Mouse (Mus musculus): ENCODE measurements at regions not wholly inside any gene's neighbourhood (a gene's known extent, or its start where the extent isn't known, plus 50 kb on each side); places are given as distances from the start of the nearest gene placed in this dataset.

GRCm38 (mm10) chr2:78972288-78973117 lies 104.6 kb downstream of the Ube2e3 start:
- no peak for DNase-seq (ENCODE audit: low read depth)

- DNase-seq (ENCODE audit: low read depth) = no peak
Measured at GRCm38 (mm10) chr2:78973811-78974210, 105.9 kb downstream of the Ube2e3 start.

- DNase-seq (ENCODE audit: low read depth) = no peak
Measured at GRCm38 (mm10) chr2:78974683-78975392, 106.9 kb downstream of the Ube2e3 start.

GRCm38 (mm10) chr2:78975393-78975774 lies 107.5 kb downstream of the Ube2e3 start:
- no peak for DNase-seq (ENCODE audit: low read depth)

GRCm38 (mm10) chr2:78976084-78976483 lies 108.2 kb downstream of the Ube2e3 start:
- DNase-seq (ENCODE audit: low read depth) = no peak

- peak; percentile 33 for DNase-seq (ENCODE audit: low read depth)
Measured at GRCm38 (mm10) chr2:78977632-78978397, 109.9 kb downstream of the Ube2e3 start.

- no peak for DNase-seq (ENCODE audit: low read depth)
Measured at GRCm38 (mm10) chr2:78980019-78980418, 112.1 kb downstream of the Ube2e3 start.

GRCm38 (mm10) chr2:78980661-78981229 lies 112.8 kb downstream of the Ube2e3 start:
- DNase-seq (ENCODE audit: low read depth) = no peak

GRCm38 (mm10) chr2:78983347-78983746 lies 115.4 kb downstream of the Ube2e3 start:
- DNase-seq (ENCODE audit: low read depth) = no peak

GRCm38 (mm10) chr2:78983944-78984498 lies 116.1 kb downstream of the Ube2e3 start:
- DNase-seq (ENCODE audit: low read depth) = no peak

- DNase-seq (ENCODE audit: low read depth) = no peak
Measured at GRCm38 (mm10) chr2:78986984-78987383, 119.1 kb downstream of the Ube2e3 start.

- no peak for DNase-seq (ENCODE audit: low read depth)
Measured at GRCm38 (mm10) chr2:78987388-78987787, 119.5 kb downstream of the Ube2e3 start.

GRCm38 (mm10) chr2:78988224-78988623 lies 120.3 kb downstream of the Ube2e3 start:
- DNase-seq (ENCODE audit: low read depth) = no peak

- DNase-seq (ENCODE audit: low read depth) = no peak
Measured at GRCm38 (mm10) chr2:78994800-78995555, 127.1 kb downstream of the Ube2e3 start.

GRCm38 (mm10) chr2:78998637-78999036 lies 130.7 kb downstream of the Ube2e3 start:
- DNase-seq (ENCODE audit: low read depth) = no peak

GRCm38 (mm10) chr2:78999410-78999809 lies 131.5 kb downstream of the Ube2e3 start:
- no peak for DNase-seq (ENCODE audit: low read depth)

- DNase-seq (ENCODE audit: low read depth) = no peak
Measured at GRCm38 (mm10) chr2:79004862-79005261, 136.9 kb downstream of the Ube2e3 start.

- no peak for DNase-seq (ENCODE audit: low read depth)
Measured at GRCm38 (mm10) chr2:79008642-79009041, 140.7 kb downstream of the Ube2e3 start.

- DNase-seq (ENCODE audit: low read depth) = peak; percentile 46
Measured at GRCm38 (mm10) chr2:79009791-79010190, 141.9 kb downstream of the Ube2e3 start.

GRCm38 (mm10) chr2:79010273-79010672 lies 142.3 kb downstream of the Ube2e3 start:
- DNase-seq (ENCODE audit: low read depth) = peak; percentile 25
